Mouse (Mus musculus): ENCODE measurements at regions not wholly inside any gene's neighbourhood (a gene's known extent, or its start where the extent isn't known, plus 50 kb on each side); places are given as distances from the start of the nearest gene placed in this dataset.

- DNase-seq, result no peak
- intact Hi-C loops (cut with DNase I), result no loop called here
These were observed 205.1 kb upstream of the Clec14a start for GRCm38 (mm10) chr12:58474181-58474580.

- intact Hi-C loops (cut with DNase I), result no loop called here
- DNase-seq, result no peak
These were observed 204.4 kb upstream of the Clec14a start for GRCm38 (mm10) chr12:58473511-58473910.

GRCm38 (mm10) chr12:58460465-58460864 is 191.4 kb upstream of the Clec14a start:
- intact Hi-C loops (cut with DNase I), result no loop called here
- no peak for DNase-seq

- no peak for DNase-seq
- intact Hi-C loops (cut with DNase I), result no loop called here
These were observed 185.7 kb upstream of the Clec14a start for GRCm38 (mm10) chr12:58454828-58455227.

DNA sequence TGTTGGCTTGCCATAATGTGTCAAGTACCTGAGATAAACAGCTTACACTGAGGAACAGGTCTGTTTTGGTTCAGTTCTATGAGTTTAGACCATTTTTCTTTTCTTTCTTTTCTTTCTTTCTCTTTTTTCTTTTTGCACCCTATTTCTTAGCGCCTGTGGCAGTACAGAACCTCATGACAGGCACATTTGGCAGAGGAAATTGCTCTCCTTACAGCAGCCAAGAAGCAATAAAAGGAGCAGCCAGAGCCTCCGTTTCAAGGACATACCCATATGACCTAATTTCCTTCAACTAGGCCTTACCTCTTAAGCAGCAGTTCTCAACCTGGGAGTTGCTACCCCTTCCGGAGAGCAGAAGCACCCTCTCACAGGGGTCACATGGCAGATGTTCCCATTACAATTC is 173.9 kb upstream of the Clec14a start:
- no peak for DNase-seq
- intact Hi-C loops (cut with DNase I), result no loop called here

GRCm38 (mm10) chr12:58441962-58442361 is 172.9 kb upstream of the Clec14a start:
- DNase-seq, result no peak
- intact Hi-C loops (cut with DNase I), result no loop called here

GRCm38 (mm10) chr12:58440666-58441065 is 171.6 kb upstream of the Clec14a start:
- no peak for DNase-seq
- intact Hi-C loops (cut with DNase I), result no loop called here

GRCm38 (mm10) chr12:58437031-58437430 is 167.9 kb upstream of the Clec14a start:
- intact Hi-C loops (cut with DNase I), result no loop called here
- no peak for DNase-seq

GRCm38 (mm10) chr12:58434504-58434903 is 165.4 kb upstream of the Clec14a start:
- no peak for DNase-seq
- intact Hi-C loops (cut with DNase I), result no loop called here

DNA sequence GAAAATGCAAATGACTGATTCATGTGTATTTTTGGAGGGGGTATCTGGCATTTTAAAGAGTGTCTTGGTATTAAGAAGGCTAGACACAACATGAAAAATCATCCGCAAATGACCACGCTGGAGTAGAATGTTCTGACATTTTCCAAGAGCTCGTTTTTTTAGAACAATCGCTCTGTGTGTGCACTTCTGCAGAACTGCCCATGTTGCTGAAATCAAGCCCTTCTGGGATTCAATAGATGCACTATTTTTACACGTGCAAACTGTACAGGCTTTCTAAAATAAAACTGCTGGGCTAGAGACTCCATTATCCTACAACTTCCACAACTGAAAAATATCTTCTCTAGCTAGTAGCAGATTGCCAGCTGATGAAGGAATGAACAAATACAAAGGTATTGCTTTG is 160.8 kb upstream of the Clec14a start:
- intact Hi-C loops (cut with DNase I), result no loop called here
- DNase-seq, result no peak

GRCm38 (mm10) chr12:58426758-58427157 is 157.7 kb upstream of the Clec14a start:
- no peak for DNase-seq
- intact Hi-C loops (cut with DNase I), result no loop called here

GRCm38 (mm10) chr12:58425961-58426360 is 156.9 kb upstream of the Clec14a start:
- no peak for DNase-seq

GRCm38 (mm10) chr12:58423581-58423980 is 154.5 kb upstream of the Clec14a start:
- DNase-seq, result no peak
- intact Hi-C loops (cut with DNase I), result no loop called here

More at GRCm38 (mm10) chr12:58425961-58426360, 156.9 kb upstream of the Clec14a start:
- intact Hi-C loops (cut with DNase I), result no loop called here

DNA sequence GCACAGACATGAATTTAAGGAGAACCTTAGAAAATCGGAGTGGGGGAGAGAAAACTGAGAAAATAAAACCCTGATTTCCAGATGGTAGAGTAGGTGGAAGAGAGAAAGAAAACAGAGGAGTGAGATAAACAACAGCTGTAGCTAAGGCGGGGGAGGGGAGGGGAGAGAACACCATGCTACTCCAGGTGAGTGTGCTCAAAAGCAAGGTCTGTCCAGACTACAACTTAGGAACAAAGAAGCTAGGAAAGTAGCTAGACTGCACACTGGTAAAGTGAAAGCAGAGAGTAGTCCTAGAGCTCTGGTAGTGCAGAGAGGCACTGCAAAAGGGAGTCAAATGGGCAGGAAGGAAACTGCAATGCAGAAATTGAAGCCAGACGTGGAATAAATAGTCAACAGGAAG is 132.8 kb upstream of the Clec14a start:
- intact Hi-C loops (cut with DNase I), result no loop called here
- DNase-seq, result no peak

DNA sequence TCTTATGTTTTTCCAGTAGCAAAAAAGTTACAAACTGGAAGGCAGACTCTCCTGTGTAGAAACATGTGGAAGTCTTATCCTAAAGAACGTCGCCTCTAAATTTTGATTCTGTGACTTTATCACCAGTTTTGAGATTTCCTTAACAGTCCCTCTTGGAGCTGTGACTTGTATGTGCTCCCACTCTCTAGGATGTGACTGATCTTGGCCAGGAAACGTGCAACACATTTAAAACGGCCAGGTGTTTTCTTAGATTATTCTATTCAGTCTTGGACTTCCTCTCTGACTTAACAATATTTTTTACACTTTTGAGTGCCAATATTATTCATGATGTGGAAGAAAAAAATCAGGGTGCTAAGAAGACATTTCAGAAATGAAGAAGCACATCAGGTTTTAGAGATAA is 91.2 kb upstream of the Clec14a start:
- intact Hi-C loops (cut with DNase I), result no loop called here
- no peak for DNase-seq

DNA sequence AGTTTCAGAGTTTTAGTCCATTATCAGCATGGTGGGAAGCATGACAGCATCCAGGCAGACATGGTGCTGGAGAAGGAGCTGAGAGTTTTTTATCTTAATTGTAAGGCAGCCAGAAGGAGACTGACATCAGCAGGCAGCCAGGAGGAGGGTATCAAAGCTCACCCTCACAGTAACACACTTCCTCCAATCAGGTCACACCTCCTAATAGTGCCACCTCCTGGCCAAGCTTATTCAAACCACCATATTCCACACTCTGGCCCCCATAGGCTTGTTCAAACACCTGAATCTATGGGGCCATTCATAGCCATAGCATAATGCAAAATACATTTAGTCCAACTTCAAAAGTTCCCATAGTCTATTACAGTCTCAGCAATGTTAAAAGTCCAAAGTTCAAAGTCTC is 65.1 kb upstream of the Clec14a start:
- intact Hi-C loops (cut with DNase I), result no loop called here
- no peak for DNase-seq

DNA sequence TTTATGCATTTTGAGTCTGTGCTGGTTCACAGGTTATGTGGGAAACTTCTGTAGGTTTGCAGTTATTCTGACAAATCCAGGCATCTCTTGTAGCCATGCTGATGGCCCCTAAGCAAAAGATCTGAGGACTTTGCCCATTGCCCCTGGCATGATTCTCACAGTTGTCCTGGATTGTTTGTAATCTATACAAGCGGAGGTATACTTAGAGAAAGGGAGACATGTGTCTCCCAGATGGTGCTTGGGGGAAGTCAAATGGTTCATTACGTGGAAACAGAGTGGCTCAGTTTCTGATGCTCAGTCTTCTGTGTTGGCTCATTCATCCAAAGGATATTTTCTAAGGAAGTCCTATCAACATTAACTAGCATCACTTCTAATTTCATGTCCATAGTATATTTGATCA is 60.8 kb upstream of the Clec14a start:
- intact Hi-C loops (cut with DNase I), result loop anchor here (10.0 kb wide), 1 partner anchor 115 kb away; the partner anchor contains the start of gene Sstr1
- DNase-seq, result no peak

GRCm38 (mm10) chr12:58323953-58324352 is 54.9 kb upstream of the Clec14a start:
- no peak for DNase-seq
- intact Hi-C loops (cut with DNase I), result loop anchor here (1.0 to 10.0 kb wide), 3 partner anchors 27 to 109 kb away; partner anchors contain the start of genes Clec14a and Sstr1
